In the genomic region with DNA sequence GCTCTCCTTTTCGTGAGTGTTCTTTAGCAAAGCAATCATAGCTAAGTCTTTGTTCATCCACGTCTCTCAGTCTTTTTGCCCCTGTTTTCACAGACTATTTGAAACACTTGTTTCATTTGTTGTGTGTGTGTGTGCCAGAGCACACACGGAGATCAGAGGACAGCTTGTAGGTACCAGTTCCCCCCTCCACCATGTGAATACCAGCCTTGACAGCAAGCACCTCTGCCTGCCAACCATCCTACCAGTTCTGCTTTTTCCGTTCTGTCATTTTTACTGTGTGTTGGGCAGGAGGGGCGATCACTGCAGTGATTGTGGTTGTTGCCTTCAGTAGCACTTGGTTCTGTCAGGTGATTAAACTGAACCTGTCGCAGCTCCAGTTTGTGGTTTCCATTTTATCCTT, we compare ENCODE assay signal across 19 mouse cellular contexts.
"Had no signal": no experiment of that assay in that cellular context is flagged by ENCODE, and none has a peak within 500 bp of the region (broad histone marks: within the 10 kb centered on the region; RNA-seq: fewer than 3 reads in every experiment).

No protein-coding gene starts in this region.

- H3K36me3 ChIP-seq: limb, embryonic 12.5 days; limb, embryonic 15.5 days; lung, embryonic 15.5 days; stomach, embryonic 15.5 days had no signal

- DNase-seq: kidney, adult 11 months; kidney, adult 8-10 months; kidney, postnatal 14 days; kidney, postnatal 4 days; left cerebral cortex, postnatal 4 days; liver, postnatal 0 days; lung, postnatal 10 days; lung, postnatal 36 days; midbrain, embryonic 14.5 days; right cerebral cortex, postnatal 4 days; thymus, postnatal 36 days had no signal

- H3K27ac ChIP-seq: limb, embryonic 12.5 days; limb, embryonic 15.5 days; liver, embryonic 14.5 days; lung, embryonic 15.5 days; stomach, embryonic 15.5 days had no signal

- H3K9me3 ChIP-seq: limb, embryonic 12.5 days; limb, embryonic 15.5 days; lung, embryonic 15.5 days; stomach, embryonic 15.5 days had no signal

- H3K9ac ChIP-seq: limb, embryonic 12.5 days; limb, embryonic 15.5 days; liver, embryonic 14.5 days; liver, postnatal 0 days; lung, embryonic 15.5 days; stomach, embryonic 15.5 days had no signal

- ATAC-seq: liver, postnatal 0 days had no signal

- H3K4me3 ChIP-seq: limb, embryonic 12.5 days; limb, embryonic 15.5 days; lung, embryonic 15.5 days; myocyte; stomach, embryonic 15.5 days had no signal

- H3K4me2 ChIP-seq: limb, embryonic 12.5 days; limb, embryonic 15.5 days; liver, embryonic 11.5 days; lung, embryonic 15.5 days; midbrain, embryonic 11.5 days; stomach, embryonic 15.5 days had no signal

- H3K27me3 ChIP-seq: limb, embryonic 12.5 days; limb, embryonic 15.5 days; lung, embryonic 15.5 days; stomach, embryonic 15.5 days had no signal
